Mouse (Mus musculus) hindbrain, embryonic 10.5 days (tissue): ENCODE results near the gene Tm6sf2. TPM values are rescaled to one million over a fixed set of nuclear protein-coding genes. Genes with fewer than 3 reads are reported as not detected.

Source experiments
- DNase-seq: peaks from one replicate; pipeline ENCODE4 v3.0.0-alpha.2; 2017; ENCODE audit warnings: low spot score
- H3K27ac ChIP-seq: fragments of 300-500 bp; sonication (generic); 2 replicates; pipeline ENCODE4 v1.5.1; 2016; ENCODE audit warnings: mild to moderate bottlenecking, moderate library complexity
- H3K27me3 ChIP-seq: fragments of 300-500 bp; sonication (generic); 2 replicates; pipeline ENCODE4 v1.6.1; 2016; ENCODE audit warnings: mild to moderate bottlenecking; ENCODE audit not compliant: poor library complexity, insufficient read depth, severe bottlenecking
- H3K36me3 ChIP-seq: fragments of 300-500 bp; sonication (generic); 2 replicates; pipeline ENCODE4 v1.6.1; 2016; ENCODE audit warnings: mild to moderate bottlenecking, moderate library complexity
- H3K4me1 ChIP-seq: fragments of 300-500 bp; sonication (generic); replicated peaks from 2 replicates; pipeline ENCODE4 v1.6.1; 2016; ENCODE audit warnings: mild to moderate bottlenecking
- H3K4me3 ChIP-seq: fragments of 300-500 bp; sonication (generic); 2 replicates; pipeline ENCODE4 v1.5.1; 2016; ENCODE audit warnings: mild to moderate bottlenecking, moderate library complexity
- H3K9me3 ChIP-seq: fragments of 300-500 bp; sonication (generic); 2 replicates; pipeline ENCODE4 v1.6.1; 2016; ENCODE audit warnings: mild to moderate bottlenecking, moderate library complexity
- WGBS: fragments of 180-500 bp; shearing (Covaris S2); methylation state at CpG from one replicate; pipeline ENCODE4 v1.1.7; 2016; 5-methylcytosine and 5-hydroxymethylcytosine counted together
- polyA plus RNA-seq: library from polyadenylated mRNA; unstranded; fragments of >200 nt; fragmentation: Nextera tagmentation; extraction: Ambion mirVana; gene quantifications from 2 replicates; pipeline ENCODE4 v1.2.1, GENCODE M21; 2016

The Tm6sf2 gene
- polyA plus RNA-seq, 1 experiment from 2014 or later, result 0.88 TPM

DNA sequence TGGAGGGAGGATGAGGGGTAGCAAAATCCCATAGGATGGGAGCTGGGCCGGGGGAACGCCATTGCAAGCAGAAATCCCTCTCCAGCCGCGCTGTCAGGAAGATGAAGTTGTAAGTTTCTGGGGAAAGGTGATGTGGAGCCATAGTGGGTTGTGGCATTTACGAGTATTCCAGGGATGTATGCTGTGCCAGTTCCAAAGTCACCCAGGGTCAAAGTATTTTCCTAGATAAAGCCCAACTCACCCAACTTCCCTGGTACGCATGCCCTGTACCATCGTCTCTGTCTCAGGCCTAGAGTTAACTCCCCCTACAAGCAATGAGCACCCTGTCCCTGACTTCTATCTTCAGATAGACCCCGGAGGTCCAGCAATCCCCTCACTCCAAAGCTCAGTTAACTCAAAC is 396 bp downstream of the Tm6sf2 start:
- no peaks in the 10 kb centered on the region for H3K9me3 ChIP-seq
- 68% methylated on average over 8 of the region's 8 CpGs for WGBS
- peaks cover 46% of the 10 kb centered on the region for H3K36me3 ChIP-seq
- H3K27ac ChIP-seq, result no peak overlapping the region
- H3K27me3 ChIP-seq, result peaks cover 19% of the 10 kb centered on the region
- peak overlapping the region; percentile 34; the same call in 1 of the 2 replicates for H3K4me3 ChIP-seq
- peaks cover 10% of the 10 kb centered on the region for H3K4me1 ChIP-seq
- no peak for DNase-seq

DNA sequence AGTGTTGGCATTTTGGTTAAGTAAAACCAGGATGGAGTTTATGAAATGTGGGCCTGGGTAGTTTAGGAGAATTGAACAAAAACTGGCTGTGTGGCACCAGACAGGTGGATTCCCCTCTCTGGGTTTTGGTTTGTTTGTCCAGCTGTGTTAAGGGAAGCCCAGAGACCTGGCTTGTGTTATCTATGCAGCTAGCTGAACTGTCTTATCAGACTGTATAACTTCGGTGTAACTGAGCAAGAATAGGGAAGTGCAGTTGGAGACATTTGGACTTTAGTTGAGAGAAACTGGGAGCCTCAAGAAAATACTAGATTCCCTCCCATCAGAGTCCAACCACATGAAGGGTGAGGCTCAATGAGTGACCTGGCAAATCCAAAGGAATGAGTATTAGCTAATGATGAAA is 958 bp downstream of the Tm6sf2 start:
- Histone ChIP-seq H3K27ac (no peak overlapping the region), H3K9me3 (no peaks in the 10 kb centered on the region), H3K36me3 (peaks cover 40% of the 10 kb centered on the region), H3K4me3 (no peak overlapping the region), H3K4me1 (peaks cover 10% of the 10 kb centered on the region), H3K27me3 (peaks cover 19% of the 10 kb centered on the region)
- WGBS, result 90% methylated on average over 1 of the region's 1 CpGs
- no peak for DNase-seq

DNA sequence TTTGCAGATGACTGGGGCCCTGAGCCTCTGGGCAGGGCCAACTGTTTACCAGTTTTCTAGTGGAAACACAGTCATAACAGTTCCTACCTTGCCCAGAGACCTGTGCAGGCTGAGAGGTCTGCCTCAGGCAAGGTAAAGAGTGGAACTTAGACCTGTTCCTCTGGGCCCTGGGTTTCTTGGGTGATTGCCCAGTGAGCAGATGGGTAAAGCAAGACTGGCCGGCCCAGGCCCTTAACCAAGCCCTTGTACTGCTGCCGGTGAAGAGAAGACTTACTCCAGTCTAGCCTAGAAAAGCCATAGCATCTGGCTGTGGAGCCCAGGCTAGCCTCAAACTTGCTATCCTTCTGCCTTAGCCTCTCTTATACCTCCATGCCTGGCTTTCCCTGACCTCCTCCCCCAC is 9.3 kb downstream of the Tm6sf2 start:
- H3K27ac ChIP-seq, result no peak overlapping the region
- peaks cover 24% of the 10 kb centered on the region for H3K4me1 ChIP-seq
- 0 out of 2 replicates have a peak, but pooled peaks cover 2% of the 10 kb centered on the region for H3K36me3 ChIP-seq
- no peak for DNase-seq
- no peaks in the 10 kb centered on the region for H3K9me3 ChIP-seq
- no peak overlapping the region for H3K4me3 ChIP-seq
- H3K27me3 ChIP-seq, result peaks cover 58% of the 10 kb centered on the region
- WGBS, result 93% methylated on average over 2 of the region's 2 CpGs

DNA sequence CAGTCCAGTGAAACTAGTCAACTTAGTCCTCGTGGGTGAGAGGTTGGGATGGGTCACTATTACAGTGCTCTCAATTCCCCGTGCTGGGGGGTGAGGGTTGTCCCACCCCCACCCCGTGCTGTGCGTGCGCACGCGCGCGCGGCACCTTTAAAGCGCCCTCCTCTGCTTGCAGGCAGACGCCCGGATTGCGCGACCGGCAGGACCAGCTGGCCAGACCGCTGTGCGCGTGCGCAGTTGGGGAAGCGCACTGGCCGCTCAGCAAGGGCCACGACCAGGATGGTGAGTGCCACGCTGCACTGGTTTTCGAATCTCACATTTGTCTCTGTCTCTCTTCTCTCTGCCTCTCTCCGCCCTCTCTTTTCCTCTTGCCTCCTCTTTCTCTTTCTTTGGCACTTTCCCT is 10.6 kb downstream of the Tm6sf2 start, which contains the start of gene Hapln4:
Gene Hapln4 (plus strand): TSS at position 173 of the 400 bp plus-strand sequence.
- no peaks in the 10 kb centered on the region for H3K36me3 ChIP-seq
- H3K4me1 ChIP-seq, result peaks cover 36% of the 10 kb centered on the region
- H3K9me3 ChIP-seq, result no peaks in the 10 kb centered on the region
- peaks cover 71% of the 10 kb centered on the region for H3K27me3 ChIP-seq
- peak; percentile 77 for DNase-seq
- no peak within 1 kb of the TSS for H3K27ac ChIP-seq
- WGBS, result under 1% methylated on average over 26 of the region's 26 CpGs
- H3K4me3 ChIP-seq, result peak within 1 kb of the TSS; percentile 52

- no peak overlapping the region for H3K27ac ChIP-seq
- peak overlapping the region; percentile 52 for H3K4me3 ChIP-seq
- H3K27me3 ChIP-seq, result peaks cover 83% of the 10 kb centered on the region
- no peaks in the 10 kb centered on the region for H3K36me3 ChIP-seq
- no peaks in the 10 kb centered on the region for H3K9me3 ChIP-seq
- DNase-seq, result peak; percentile 46
- peaks cover 42% of the 10 kb centered on the region for H3K4me1 ChIP-seq
- WGBS, result 2% methylated on average over 71 of the region's 71 CpGs
Measured at GRCm38 (mm10) chr8:70084191-70085065, 11.7 kb downstream of the Tm6sf2 start.

DNA sequence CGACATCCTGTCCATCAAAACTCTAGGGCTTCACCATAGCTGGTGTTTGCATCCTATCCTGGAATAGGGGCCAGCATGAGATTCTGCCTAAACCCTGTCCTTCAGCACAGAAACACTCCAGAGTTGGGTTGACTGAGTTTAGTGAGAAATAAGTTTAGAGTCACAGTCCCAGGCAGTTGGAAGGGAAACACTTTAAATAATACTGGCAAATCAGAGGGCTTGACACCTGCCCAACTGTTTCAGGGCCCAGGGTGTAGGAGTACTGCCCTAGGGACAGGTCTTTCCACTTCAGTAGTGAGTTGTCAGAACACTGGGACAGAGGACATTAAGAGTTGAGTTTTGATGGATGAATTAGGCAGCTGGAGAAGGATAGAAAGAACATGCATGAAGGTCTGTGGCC is 13.4 kb downstream of the Tm6sf2 start:
- 45% methylated on average over 1 of the region's 1 CpGs for WGBS
- H3K4me3 ChIP-seq, result no peak overlapping the region
- DNase-seq, result no peak
- no peaks in the 10 kb centered on the region for H3K9me3 ChIP-seq
- H3K36me3 ChIP-seq, result no peaks in the 10 kb centered on the region
- peaks cover 52% of the 10 kb centered on the region for H3K4me1 ChIP-seq
- H3K27me3 ChIP-seq, result peaks cover 100% of the 10 kb centered on the region
- H3K27ac ChIP-seq, result no peak overlapping the region

GRCm38 (mm10) chr8:70087237-70087636 is 14.5 kb downstream of the Tm6sf2 start:
- no peak overlapping the region for H3K27ac ChIP-seq
- H3K27me3 ChIP-seq, result peaks cover 99% of the 10 kb centered on the region
- 1% methylated on average over 7 of the region's 7 CpGs for WGBS
- H3K36me3 ChIP-seq, result no peaks in the 10 kb centered on the region
- peaks cover 52% of the 10 kb centered on the region for H3K4me1 ChIP-seq
- no peak for DNase-seq
- no peak overlapping the region for H3K4me3 ChIP-seq
- H3K9me3 ChIP-seq, result no peaks in the 10 kb centered on the region

DNA sequence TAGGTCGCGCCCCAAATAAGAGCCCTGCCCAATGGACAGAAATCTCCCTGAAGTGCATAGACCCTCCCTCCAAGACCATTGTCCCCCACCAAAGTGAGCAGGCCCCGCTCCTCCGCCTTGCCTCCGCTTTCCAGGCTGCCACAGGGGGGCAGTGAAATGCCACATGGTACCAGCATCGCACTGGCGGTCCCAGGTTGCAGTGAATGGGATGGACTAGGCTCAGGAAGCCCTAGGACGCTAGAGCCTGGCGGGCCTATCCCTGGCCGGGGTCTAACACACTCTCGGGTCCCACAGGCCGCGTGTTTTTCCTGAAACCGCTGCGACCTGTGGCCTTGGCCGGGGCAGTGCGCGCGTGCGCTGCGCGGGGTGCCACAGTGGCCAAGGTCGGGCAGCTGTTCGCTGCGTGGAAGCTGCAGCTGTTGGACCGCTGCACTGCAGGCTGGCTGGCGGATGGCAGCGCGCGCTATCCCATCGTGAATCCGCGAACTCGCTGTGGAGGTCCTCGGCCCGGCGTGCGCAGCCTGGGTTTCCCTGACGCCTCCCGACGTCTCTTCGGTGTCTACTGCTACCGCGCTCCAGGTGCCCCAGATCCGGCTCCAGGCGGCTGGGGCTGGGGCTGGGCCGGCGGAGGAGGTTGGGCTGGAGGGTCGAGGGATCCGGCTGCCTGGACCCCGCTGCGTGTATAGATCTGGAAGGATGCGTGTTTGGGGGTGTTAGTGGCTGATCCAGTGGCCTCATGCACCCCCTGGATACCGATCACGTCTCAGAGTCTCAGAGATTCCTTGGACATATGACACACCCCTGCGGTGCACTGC is 15.3 kb downstream of the Tm6sf2 start:
- no peaks in the 10 kb centered on the region for H3K9me3 ChIP-seq
- H3K27ac ChIP-seq, result peak overlapping the region; percentile 60; the same call in 1 of the 2 replicates
- peaks cover 91% of the 10 kb centered on the region for H3K27me3 ChIP-seq
- WGBS, result 3% methylated on average over 56 of the region's 56 CpGs
- H3K36me3 ChIP-seq, result no peaks in the 10 kb centered on the region
- peak; percentile 79 for DNase-seq
- H3K4me1 ChIP-seq, result peaks cover 51% of the 10 kb centered on the region
- peak overlapping the region; percentile 54 for H3K4me3 ChIP-seq

- Histone ChIP-seq H3K27me3 (peaks cover 89% of the 10 kb centered on the region), H3K9me3 (no peaks in the 10 kb centered on the region), H3K4me1 (peaks cover 37% of the 10 kb centered on the region), H3K27ac (no peak overlapping the region), H3K4me3 (no peak overlapping the region), H3K36me3 (no peaks in the 10 kb centered on the region)
- WGBS, result 42% methylated on average over 9 of the region's 9 CpGs
- peak; percentile 31 for DNase-seq
Measured at GRCm38 (mm10) chr8:70089296-70089960, 16.7 kb downstream of the Tm6sf2 start.

DNA sequence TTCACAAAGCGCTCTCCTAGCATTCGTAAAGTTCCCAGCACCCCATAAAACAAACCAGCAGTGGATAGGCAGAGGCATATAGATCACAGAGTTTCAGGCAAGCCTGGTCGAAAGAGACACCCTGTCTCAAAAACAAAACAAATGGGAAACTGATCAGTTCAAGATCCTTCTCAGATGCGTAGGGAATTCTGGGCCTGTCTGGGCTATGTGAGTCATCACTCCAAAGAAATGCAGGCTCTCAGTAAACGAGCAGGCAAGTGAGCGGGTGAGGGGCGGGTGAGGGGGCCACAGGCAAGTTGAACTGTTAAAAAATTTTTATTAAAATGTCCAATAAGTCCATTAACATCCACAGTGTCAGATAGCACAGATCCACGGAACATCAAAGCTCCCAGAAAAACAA is 20.1 kb downstream of the Tm6sf2 start:
- Histone ChIP-seq H3K27ac (no peak overlapping the region), H3K4me1 (peaks cover 21% of the 10 kb centered on the region), H3K9me3 (peaks cover 3% of the 10 kb centered on the region; the same call in 1 of the 2 replicates), H3K27me3 (peaks cover 63% of the 10 kb centered on the region), H3K36me3 (peaks cover 31% of the 10 kb centered on the region), H3K4me3 (no peak overlapping the region)
- no peak for DNase-seq
- WGBS, result 62% methylated on average over 8 of the region's 8 CpGs

DNA sequence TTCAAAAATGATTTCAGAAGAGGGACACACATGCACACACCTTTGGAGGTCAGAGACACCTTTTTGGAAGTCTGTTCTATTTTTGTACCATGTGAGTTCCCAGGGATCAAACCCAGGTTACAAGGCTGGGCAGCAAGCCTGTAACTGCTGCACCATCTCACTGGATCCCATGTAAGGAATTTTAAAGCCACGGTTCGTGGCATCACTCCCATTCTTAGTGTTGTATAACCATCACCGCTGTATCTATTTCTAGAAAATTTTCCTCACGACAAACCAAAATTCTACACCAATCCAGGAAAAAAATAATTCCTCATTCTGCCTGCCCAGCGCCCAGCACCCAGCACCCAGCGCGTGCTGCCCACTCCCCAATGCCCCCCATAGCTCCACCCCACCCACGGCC is 26.6 kb downstream of the Tm6sf2 start:
- 81% methylated on average over 8 of the region's 8 CpGs for WGBS
- H3K4me3 ChIP-seq, result no peak overlapping the region
- H3K36me3 ChIP-seq, result peaks cover 84% of the 10 kb centered on the region
- peaks cover 9% of the 10 kb centered on the region for H3K9me3 ChIP-seq
- no peak overlapping the region for H3K27ac ChIP-seq
- DNase-seq, result no peak
- H3K27me3 ChIP-seq, result peaks cover 9% of the 10 kb centered on the region; the same call in 1 of the 2 replicates
- H3K4me1 ChIP-seq, result no peaks in the 10 kb centered on the region

DNA sequence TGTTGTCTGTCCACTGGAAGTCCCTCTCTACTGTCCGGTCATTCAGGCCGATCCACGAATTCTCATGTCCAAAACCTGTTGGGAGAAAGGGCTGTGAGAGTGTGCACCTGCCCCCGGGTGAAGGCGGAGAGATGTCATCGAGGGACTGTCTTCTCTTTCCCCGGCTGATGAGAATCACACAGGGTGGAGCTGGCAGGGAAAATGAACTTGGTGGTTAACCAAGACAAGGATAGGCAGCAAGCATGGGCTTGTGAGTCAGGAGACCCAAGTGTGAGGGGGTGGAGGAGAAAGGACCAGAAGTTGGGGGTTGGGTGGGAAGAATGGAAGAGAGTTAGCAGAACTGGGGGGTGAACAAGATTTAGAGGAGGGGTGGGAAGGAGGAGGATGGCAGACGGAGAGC is 27.5 kb downstream of the Tm6sf2 start:
- Histone ChIP-seq H3K9me3 (peaks cover 9% of the 10 kb centered on the region), H3K4me1 (0 out of 2 replicates have a peak, but pooled peaks cover 7% of the 10 kb centered on the region), H3K4me3 (no peak overlapping the region), H3K36me3 (peaks cover 78% of the 10 kb centered on the region), H3K27ac (no peak overlapping the region), H3K27me3 (peaks cover 8% of the 10 kb centered on the region; the same call in 1 of the 2 replicates)
- DNase-seq, result no peak
- WGBS, result 87% methylated on average over 8 of the region's 8 CpGs
